Mouse (Mus musculus) embryonic facial prominence, embryonic 14.5 days (tissue): ENCODE results near the gene Slc6a2. TPM values are rescaled to one million over a fixed set of nuclear protein-coding genes. Genes with fewer than 3 reads are reported as not detected.

Source experiments
- ATAC-seq: fragments of 200-750 bp; cut with Nextera tagmentation; 2 replicates; pipeline ENCODE4 v1.8.0; 2017; ENCODE audit warnings: low read depth, moderate number of reproducible peaks, moderate TSS enrichment
- DNase-seq: peaks from one replicate; pipeline ENCODE4 v3.0.0-alpha.2; 2015; ENCODE audit warnings: low spot score
- H3K27ac ChIP-seq: fragments of 300-500 bp; sonication (generic); replicated peaks from 2 replicates; pipeline ENCODE4 v1.5.1; 2014; ENCODE audit warnings: low read depth, mild to moderate bottlenecking, low read length, moderate library complexity
- H3K27me3 ChIP-seq: fragments of 300-500 bp; sonication (generic); replicated peaks from 2 replicates; pipeline ENCODE4 v1.6.1; 2014; ENCODE audit warnings: low read length; ENCODE audit not compliant: control insufficient read depth, insufficient read depth
- H3K36me3 ChIP-seq: fragments of 300-500 bp; sonication (generic); 2 replicates; pipeline ENCODE4 v1.6.1; 2014; ENCODE audit warnings: low read length, mixed read lengths; ENCODE audit not compliant: control insufficient read depth, insufficient read depth
- H3K4me1 ChIP-seq: fragments of 300-500 bp; sonication (generic); 2 replicates; pipeline ENCODE4 v1.6.1; 2014; ENCODE audit warnings: antibody characterized with exemption, low read length; ENCODE audit not compliant: control insufficient read depth, insufficient read depth
- H3K4me2 ChIP-seq: fragments of 300-500 bp; sonication (generic); 2 replicates; pipeline ENCODE4 v1.6.1; 2014; ENCODE audit warnings: low read depth, mild to moderate bottlenecking, low read length, moderate library complexity, mixed read lengths
- H3K4me3 ChIP-seq: fragments of 300-500 bp; sonication (generic); 2 replicates; pipeline ENCODE4 v1.5.1; 2014; ENCODE audit warnings: low read depth, mild to moderate bottlenecking, low read length
- H3K9ac ChIP-seq: fragments of 300-500 bp; sonication (generic); 2 replicates; pipeline ENCODE4 v1.6.1; 2014; ENCODE audit warnings: low read depth, mild to moderate bottlenecking, low read length, moderate library complexity, mixed read lengths
- H3K9me3 ChIP-seq: fragments of 300-500 bp; sonication (generic); 2 replicates; pipeline ENCODE4 v1.6.1; 2016; ENCODE audit warnings: low read length; ENCODE audit not compliant: control insufficient read depth
- WGBS: fragments of 180-500 bp; shearing (Covaris S2); extraction: QIAGEN DNeasy Blood & Tissue Kit; methylation state at CpG from one replicate; pipeline ENCODE4 v1.1.7; 2014; 5-methylcytosine and 5-hydroxymethylcytosine counted together
- microRNA-seq: library from miRNA; unstranded; fragments of <30 nt; microRNA quantifications from one replicate; pipeline ENCODE4, GENCODE M21; 2016; ENCODE audit warnings: borderline number of aligned reads
- polyA plus RNA-seq: library from polyadenylated mRNA; unstranded; fragments of >200 nt; fragmentation: Nextera tagmentation; extraction: Ambion mirVana; gene quantifications from 2 replicates; pipeline ENCODE4 v1.2.1, GENCODE M21; 2014

Slc6a2 gene
- polyA plus RNA-seq, 1 experiment from 2014 or later = 1.7 TPM

DNA sequence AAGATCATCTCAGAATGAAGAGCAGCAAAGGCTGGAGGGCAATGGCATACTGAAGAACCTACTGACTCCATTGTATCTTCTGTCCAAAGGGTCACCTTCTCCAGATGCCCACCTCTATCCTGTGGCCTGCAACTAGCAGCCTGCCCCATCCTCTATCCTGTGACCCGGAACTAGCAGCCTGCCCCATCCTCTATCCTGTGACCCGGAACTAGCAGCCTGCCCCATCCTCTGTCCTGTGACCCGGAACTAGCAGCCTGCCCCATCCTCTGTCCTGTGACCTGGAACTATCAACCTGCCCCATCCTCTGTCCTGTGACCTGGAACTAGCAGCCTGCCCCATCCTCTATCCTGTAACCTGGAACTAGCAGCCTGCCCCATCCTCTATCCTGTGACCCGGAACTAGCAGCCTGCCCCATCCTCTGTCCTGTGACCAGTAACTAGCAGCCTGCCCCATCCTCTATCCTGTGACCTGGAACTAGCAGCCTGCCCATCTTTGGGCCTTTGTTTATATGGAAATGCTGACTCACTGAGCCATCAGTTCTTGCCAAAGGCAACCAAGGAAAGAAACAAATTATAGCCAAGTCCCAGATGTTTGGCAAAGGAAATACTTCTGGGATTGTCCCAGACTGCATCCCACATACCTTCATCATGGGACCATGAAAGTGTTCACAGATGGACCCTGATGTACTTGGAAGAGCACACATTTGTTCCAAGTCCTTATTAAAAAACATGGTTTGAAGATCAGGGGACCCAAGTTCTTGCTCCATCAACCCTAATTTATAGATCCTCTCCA lies 81.1 kb downstream of the Slc6a2 start:
- H3K4me2 ChIP-seq = no peak overlapping the region
- H3K4me3 ChIP-seq = no peak overlapping the region
- no peak overlapping the region for H3K27ac ChIP-seq
- ATAC-seq (no peak), DNase-seq (peak; percentile 65)
- H3K36me3 ChIP-seq = no peaks in the 10 kb centered on the region
- H3K9ac ChIP-seq = no peak overlapping the region
- H3K9me3 ChIP-seq = no peaks in the 10 kb centered on the region
- WGBS = 81% methylated on average over 4 of the region's 4 CpGs
- H3K4me1 ChIP-seq = no peaks in the 10 kb centered on the region
- H3K27me3 ChIP-seq = no peaks in the 10 kb centered on the region

DNA sequence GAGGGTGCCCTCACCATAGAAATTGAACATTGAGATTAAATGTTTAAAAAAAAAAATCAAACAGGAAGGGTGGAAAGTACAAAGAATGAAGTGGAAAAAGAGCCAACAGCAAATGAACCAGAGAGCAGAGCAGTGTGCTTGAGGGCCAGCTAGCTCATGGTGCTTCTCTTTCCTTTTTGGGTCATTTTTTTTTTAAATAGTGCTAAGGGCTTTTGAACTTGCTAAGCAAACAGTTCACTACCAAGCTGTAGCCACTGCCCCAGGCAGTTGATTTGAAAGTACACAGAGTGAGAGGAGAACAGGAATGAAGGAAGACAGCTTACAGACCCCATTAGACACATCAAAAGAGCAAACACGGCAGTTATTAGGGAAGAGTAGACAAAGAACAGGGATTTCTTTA lies 83.2 kb downstream of the Slc6a2 start:
- H3K4me1 ChIP-seq = no peaks in the 10 kb centered on the region
- WGBS = 31% methylated on average over 1 of the region's 1 CpGs
- H3K4me2 ChIP-seq = no peak overlapping the region
- ATAC-seq = no peak
- H3K4me3 ChIP-seq = no peak overlapping the region
- H3K36me3 ChIP-seq = no peaks in the 10 kb centered on the region
- H3K9me3 ChIP-seq = no peaks in the 10 kb centered on the region
- H3K9ac ChIP-seq = no peak overlapping the region
- no peak overlapping the region for H3K27ac ChIP-seq
- H3K27me3 ChIP-seq = no peaks in the 10 kb centered on the region
- no peak for DNase-seq

DNA sequence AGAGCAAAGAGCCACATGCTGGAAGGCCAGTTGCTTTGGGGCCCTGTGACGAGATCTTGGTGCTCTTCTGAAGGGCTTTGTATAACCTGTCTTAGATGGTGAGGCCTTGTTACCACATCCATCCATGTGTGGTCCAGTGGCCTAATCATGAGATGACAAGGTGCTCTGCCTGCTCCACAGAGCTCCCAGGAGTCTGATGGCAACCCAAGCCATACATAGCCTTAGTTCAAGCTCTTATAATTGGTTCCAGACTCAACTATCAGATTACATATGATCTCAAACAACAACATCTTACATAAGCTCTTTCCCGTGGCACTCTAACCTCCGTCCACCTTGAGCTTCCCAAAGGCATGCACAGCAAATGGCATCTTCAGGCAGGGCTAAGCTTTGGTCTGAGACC lies 88.2 kb downstream of the Slc6a2 start, which contains the start of gene Ces1a:
Gene Ces1a, minus strand, starts transcription at position 101 of the 400 bp plus-strand sequence.
- Histone ChIP-seq H3K9ac (no peak within 1 kb of the TSS), H3K9me3 (no peaks in the 10 kb centered on the region), H3K4me2 (no peak within 1 kb of the TSS), H3K4me3 (no peak within 1 kb of the TSS), H3K27ac (no peak within 1 kb of the TSS), H3K36me3 (no peaks in the 10 kb centered on the region), H3K27me3 (no peaks in the 10 kb centered on the region), H3K4me1 (no peaks in the 10 kb centered on the region)
- DNase-seq = no peak
- ATAC-seq = no peak
- WGBS = 45% methylated on average over 3 of the region's 3 CpGs

- no peaks in the 10 kb centered on the region for H3K36me3 ChIP-seq
- H3K9ac ChIP-seq = no peak overlapping the region
- no peak overlapping the region for H3K4me3 ChIP-seq
- no peak overlapping the region for H3K27ac ChIP-seq
- H3K27me3 ChIP-seq = no peaks in the 10 kb centered on the region
- H3K9me3 ChIP-seq = no peaks in the 10 kb centered on the region
- H3K4me2 ChIP-seq = no peak overlapping the region
- H3K4me1 ChIP-seq = no peaks in the 10 kb centered on the region
- ATAC-seq = no peak
- peak; percentile 26 for DNase-seq
- 42% methylated on average over 4 of the region's 4 CpGs for WGBS
Measured at GRCm38 (mm10) chr8:93048510-93049416, 88.9 kb downstream of the Slc6a2 start.

Small RNA genes lying within 50 kb of the gene (microRNA-seq; reads per million reads assigned to microRNA genes)
- not detected for gene Gm22151

Other genes with a start within 250 kb of the Slc6a2 start
- gene Mmp2, start 132.8 kb upstream of the Slc6a2 start, polyA plus RNA-seq = 330 and 352 TPM in 2 replicates
- 10.2 and 14.1 TPM in 2 replicates for gene Lpcat2, start 104.7 kb upstream of the Slc6a2 start, polyA plus RNA-seq
- gene Capns2, start 58.7 kb upstream of the Slc6a2 start, polyA plus RNA-seq = 17.6 and 17.9 TPM in 2 replicates
- not detected in 2 replicates for gene Ces1a, start 88.1 kb downstream of the Slc6a2 start, polyA plus RNA-seq
- 0.36 TPM in 1 of 2 replicates, not detected in the other for gene Ces1b, start 119.9 kb downstream of the Slc6a2 start, polyA plus RNA-seq
- gene Ces1c, start 171.2 kb downstream of the Slc6a2 start, polyA plus RNA-seq = not detected in 2 replicates
- gene Ces1d, start 237.8 kb downstream of the Slc6a2 start, polyA plus RNA-seq = 3.2 and 6.0 TPM in 2 replicates